Mouse (Mus musculus): ENCODE measurements around the gene Mphosph9. TPM values are rescaled to one million over a fixed set of nuclear protein-coding genes. Genes with fewer than 3 reads are reported as not detected.
"Not testable (repeated sequence)": the region's sequence is repeated elsewhere in the genome, so short reads cannot be mapped to it uniquely, and the experiment has no call there.

The Mphosph9 gene
- total RNA-seq, 4 experiments from 2014 or later, result 23.8 to 29.4 (median 27.1) TPM

DNA sequence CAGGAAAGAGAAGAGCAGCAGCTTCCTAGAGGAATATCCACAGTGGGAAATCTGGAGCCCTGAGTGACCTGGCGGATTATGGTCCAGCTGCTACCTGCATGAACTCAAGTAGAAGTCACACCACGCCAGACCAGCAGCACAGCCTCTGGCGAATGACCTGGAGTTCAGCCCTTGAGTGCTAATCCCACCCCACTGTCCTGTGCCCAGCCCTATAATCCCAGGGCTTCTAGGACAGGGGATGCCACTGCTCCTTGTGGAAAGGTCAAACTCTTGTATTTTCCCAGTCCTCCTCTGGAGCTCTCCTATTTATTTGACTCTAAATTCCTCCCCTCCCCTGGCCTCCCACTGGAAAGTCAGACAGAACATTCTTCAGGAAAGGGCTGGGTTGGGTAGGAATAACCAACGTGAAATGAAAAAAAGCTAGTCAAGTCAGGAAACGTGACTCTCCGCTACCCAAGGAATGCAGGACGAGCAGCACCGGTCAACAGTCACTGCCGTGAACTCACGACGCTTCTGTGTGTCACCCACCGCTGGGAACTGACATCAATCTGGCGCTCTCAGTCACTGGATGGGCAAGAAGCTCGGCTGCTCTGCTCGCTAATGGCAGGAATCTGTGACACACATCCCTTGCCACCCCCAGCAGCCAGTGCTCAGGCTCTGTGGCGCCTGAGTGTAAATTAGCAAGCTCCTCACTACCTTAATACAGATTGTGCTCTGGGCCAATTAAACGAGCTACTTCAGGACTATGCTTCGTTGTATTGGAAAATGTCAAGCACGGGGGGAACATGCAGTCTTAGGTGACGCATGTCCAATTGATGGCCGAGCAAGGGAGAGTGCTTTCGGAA is 86.7 kb downstream of the Mphosph9 start:
- no peak for DNase-seq (ENCODE audit: low spot score in 2 of 2)

GRCm38 (mm10) chr5:124236180-124236579 is 91.6 kb downstream of the Mphosph9 start:
- no peak for DNase-seq (ENCODE audit: low spot score in 2 of 2)

DNA sequence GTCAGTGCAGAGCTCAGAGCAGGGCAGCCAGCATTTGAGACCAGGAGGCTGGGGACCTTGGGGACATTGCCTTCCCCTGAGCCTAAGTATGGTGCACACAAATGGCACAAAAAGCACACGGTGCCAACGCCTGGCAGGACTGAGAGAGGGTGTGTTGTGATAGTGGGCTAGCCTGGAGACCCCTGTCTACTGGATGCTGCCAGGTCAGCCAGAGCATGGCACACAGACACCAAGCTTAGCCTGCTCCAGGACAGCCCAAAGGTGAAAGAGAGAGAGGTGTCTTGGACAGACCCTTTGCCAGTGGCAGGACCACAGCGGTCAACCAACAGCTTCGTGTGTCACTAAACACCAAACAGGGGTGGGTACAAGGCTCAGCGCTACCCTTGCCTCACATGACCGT is 93.0 kb downstream of the Mphosph9 start:
- DNase-seq (ENCODE audit: low spot score in 2 of 2), result no peak

DNA sequence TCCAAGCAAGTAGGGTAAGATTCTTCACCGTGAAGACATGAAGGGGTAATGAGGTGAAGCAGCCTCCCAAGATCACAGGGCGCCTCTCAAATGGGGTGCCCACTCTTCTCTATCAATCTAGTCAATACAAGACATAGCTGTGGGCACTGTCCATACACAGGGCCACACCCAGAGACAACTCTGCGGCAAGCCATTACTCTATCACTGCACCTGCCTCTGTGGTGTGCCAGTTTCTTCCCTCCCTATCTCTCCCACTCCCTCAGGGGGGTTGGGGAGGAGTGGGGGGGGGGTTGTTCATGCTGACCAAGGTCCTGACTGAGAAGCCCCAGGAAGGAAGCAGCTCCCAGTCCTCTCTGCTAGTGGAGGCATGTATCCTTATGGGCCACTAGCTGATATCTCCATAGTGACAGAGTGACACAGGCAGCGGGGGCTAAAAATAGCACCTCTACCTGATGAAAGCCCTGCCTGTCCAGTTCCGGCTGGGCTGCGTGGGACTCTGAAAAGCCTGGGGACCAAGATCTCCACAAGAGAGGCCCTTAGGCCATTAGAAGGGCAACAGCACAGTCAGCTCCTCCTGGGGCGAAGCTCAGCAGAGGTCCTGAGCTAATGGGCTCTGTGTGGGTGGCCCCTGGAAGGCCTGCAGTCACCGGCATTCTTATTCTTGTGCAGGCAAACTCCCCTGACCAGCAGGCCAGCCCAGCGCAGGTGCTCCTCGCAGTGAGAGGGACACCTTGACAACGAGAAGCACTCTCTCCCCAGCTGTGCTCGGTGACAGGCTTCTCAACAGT is 93.7 kb downstream of the Mphosph9 start:
- DNase-seq (ENCODE audit: low spot score in 2 of 2), result no peak

DNA sequence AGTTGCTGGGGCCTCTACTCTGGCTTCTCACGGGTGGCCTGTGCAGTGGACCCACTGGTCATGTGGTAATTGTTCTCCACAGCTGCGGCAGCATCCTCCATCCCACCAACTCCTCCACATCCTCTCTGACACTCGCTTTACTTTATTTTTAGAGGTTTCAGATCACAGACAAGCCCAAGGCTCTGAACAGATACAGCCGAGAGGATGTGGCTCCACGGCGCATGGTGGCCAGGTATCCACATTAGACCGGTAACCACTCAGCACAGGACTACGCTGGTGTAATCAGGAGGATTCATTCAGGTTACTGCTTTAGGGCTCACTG is 94.7 kb downstream of the Mphosph9 start:
- no peak for DNase-seq (ENCODE audit: low spot score in 2 of 2)

DNA sequence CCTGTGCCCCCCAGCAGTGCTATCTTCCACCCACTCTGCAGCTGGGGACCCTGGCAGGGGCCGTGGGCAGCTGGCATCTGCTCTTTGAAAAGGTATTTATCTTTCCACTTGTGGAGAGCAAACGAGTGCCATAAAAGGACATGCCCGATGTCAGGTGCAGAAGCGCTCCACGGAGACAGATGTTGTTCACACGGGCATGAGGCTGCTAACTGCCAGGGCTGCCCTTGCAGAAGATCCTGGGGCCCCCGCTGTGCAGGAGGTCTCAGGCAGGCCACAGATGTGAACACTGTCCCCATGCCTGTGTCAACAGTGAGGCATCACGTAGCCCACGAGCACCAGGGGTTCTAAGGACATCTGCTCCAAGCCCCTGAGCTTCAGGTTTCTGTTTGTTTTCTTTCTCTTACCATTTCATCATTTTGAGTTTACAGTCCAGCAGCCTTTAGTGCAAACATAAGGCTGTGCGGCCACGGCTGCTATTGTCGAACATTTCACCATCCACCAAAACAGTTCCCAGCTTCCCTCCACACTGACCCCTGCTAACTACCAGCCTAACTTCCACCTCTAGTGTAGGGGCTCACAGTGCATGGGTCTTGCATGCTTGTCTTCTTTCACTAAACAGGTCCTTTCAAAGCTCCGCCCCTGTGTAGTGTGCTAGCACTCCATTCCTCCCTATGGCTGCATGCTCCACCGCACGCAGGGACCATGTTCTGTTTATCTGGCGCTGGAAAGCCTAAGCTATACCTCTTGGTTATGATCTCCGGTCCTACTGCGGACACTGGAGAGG is 95.2 kb downstream of the Mphosph9 start:
- DNase-seq (ENCODE audit: low spot score in 2 of 2), result no peak

DNA sequence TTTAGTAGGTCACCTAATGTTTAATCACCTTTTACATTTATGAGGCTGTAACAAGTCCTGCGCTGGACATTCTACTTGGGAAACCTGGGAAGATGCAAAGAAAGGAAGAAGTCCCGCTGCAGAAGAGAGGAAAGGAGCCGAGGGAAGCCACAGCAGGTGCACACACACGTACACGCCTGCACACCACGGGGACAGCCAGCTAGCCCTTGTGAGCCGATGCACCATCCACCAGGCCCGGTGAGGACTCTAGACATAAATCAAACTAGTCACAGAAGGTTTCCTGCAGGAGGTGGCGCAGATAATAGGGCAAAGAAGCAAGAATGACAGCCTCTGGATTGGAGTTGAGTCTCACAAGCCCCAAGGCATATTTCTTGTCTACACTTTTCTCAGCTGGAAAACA is 97.3 kb downstream of the Mphosph9 start:
- DNase-seq (ENCODE audit: low spot score in 2 of 2), result no peak

- no peak for DNase-seq (ENCODE audit: low spot score in 2 of 2)
These were observed 100.6 kb downstream of the Mphosph9 start for GRCm38 (mm10) chr5:124227193-124227592.

DNA sequence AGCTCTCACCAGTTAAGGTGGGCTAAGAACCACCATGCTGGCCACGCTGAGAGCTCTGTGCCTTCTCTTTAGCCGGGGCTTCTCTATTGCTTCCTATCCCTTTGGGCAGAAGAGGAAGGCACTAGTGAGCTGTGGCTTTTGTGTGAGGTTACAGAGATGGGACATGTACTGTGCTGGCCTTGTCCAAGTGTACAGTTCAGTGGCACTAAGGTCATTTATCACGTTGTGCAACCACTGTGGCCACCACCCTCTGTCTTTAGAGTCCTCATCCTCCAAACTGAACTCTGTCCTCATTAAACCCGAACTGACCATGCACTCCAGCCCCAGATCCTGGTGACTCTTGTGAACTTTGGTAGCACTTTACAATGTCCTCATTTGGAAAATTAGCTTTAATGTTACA is 101.3 kb downstream of the Mphosph9 start:
- no peak for DNase-seq (ENCODE audit: low spot score in 2 of 2)

DNA sequence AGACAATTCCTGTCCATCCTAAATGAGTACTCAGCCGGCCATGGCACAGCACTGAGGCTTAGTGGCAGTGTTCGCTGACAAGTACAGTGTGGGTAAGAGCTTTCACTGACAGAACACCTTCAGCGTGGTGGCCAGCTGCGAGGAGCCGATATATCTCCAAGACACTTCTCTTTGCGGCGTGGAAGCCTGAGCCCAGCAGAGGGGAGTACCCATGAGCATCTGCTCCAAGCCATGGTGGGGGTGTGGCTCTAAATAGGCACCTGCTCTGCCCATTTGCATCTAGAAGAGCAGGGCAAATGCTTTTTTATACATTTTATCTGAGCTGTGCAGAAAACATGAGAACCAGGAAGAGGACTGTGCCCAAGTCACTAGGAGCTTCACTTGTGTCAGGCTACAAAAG is 101.9 kb downstream of the Mphosph9 start:
- DNase-seq (ENCODE audit: low spot score in 2 of 2), result no peak

GRCm38 (mm10) chr5:124224321-124225092 is 103.3 kb downstream of the Mphosph9 start:
- no peak for DNase-seq (ENCODE audit: low spot score in 2 of 2)

- DNase-seq (ENCODE audit: low spot score in 2 of 2), result no peak
These were observed 104.2 kb downstream of the Mphosph9 start for GRCm38 (mm10) chr5:124223574-124223973.

GRCm38 (mm10) chr5:124222696-124223095 is 105.1 kb downstream of the Mphosph9 start:
- no peak for DNase-seq (ENCODE audit: low spot score in 2 of 2)

DNA sequence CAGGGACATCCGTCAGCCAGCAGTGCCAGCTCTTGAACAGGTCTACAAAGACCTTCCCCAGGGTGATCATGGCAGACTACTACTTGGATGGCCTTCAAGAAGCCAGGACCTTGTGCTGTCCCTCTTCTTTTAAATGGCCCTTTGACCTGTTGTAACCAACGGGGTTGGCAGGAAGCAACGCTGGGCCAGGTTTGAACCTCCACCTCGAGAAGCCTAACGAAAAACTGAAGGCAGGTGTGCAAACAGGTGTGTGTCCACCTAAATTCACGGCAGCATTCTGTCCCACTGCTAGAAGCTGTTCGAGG is 106.1 kb downstream of the Mphosph9 start:
- no peak for DNase-seq (ENCODE audit: low spot score in 2 of 2)

DNA sequence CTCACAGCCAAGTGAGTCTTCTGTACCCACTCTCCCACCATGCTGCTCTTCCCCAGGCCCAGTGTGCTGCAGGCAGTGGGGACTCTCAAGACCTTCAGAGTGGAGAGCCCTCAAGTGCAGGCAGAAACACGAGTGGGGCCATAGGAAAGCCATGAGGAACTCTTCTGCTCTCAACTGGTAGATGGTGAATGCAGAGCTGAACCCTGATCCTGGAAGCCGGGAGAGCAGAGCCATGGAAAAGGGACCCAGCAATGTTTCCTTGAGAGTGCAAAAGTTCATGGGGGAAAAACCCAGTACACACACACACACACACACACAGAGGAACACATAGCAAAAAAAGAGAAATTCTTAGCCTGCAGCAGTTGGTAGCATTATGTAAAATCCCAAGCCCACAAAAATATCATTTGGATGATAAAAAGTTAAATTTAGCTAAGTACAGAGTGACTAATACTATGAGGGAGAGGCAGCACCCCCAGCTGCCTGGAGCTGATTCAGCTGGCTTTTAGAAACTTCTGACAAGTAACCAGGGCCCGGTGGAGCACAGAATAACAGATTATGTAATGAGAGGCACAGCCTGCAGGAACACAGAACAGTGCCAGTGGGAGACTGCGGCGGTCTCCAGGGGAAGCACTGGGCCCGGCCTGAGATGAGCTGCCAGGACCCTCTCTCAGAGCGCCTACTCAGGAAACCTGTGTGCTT is 106.6 kb downstream of the Mphosph9 start:
- peak; percentile 65 to 96 for DNase-seq (ENCODE audit: low spot score in 2 of 2)

DNA sequence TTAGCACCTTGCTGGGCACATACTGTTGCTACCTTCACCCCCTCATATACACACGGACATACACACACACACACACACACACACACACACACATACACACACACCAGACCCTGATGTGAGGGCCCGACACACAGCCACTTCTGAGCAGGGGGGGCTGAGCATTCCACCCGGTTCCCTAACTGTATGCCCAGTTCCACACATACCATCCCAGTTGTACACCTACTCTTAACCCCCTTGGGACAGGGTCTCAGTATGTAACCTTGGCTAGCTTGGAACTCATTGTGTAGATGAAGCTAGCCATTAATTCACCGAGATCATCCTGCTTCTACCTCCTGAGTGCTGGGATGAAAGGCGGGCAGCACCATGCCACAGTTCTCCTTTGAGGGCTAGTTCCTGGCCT is 107.2 kb downstream of the Mphosph9 start:
- DNase-seq (ENCODE audit: low spot score in 2 of 2), result no peak

DNA sequence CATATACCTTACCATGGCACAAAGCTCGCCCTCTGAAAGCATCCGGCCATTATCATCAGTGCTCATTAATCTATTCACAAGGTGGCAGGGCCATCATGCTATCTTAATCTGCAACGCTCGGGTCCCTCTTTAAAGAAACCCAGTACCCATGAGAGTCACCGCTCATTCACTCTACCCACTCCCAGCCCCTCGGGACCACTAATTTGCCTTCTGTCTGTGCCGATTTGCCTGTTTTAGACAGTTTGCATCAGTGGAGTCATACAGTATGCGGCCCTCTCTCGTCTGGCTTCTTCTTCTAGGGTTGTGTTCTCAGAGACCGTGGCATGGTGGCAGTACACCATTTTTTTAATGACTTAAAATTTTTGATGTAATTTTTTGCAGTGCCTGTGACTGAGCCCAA is 108.3 kb downstream of the Mphosph9 start:
- DNase-seq (ENCODE audit: low spot score in 2 of 2), result no peak

DNA sequence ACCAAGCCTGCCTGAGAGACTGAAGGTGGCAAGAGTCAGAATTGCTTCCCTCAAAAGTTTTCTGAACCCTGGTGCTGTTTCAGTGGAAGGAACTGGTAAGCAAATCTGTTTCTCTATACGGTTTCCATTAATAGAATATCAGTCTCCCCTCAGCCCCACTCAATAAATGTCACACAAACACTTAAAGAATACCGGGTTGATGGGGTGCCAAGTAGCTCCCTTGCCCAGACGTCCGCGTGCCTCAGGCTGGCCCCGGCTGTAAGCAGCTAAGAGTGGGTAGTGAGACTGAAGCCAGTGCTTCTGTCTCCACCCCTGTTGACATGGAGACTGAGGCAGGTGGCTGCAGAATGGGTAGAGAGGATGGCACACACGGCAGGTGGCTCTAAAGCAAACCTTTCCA is 108.8 kb downstream of the Mphosph9 start:
- DNase-seq (ENCODE audit: low spot score in 2 of 2), result no peak

DNA sequence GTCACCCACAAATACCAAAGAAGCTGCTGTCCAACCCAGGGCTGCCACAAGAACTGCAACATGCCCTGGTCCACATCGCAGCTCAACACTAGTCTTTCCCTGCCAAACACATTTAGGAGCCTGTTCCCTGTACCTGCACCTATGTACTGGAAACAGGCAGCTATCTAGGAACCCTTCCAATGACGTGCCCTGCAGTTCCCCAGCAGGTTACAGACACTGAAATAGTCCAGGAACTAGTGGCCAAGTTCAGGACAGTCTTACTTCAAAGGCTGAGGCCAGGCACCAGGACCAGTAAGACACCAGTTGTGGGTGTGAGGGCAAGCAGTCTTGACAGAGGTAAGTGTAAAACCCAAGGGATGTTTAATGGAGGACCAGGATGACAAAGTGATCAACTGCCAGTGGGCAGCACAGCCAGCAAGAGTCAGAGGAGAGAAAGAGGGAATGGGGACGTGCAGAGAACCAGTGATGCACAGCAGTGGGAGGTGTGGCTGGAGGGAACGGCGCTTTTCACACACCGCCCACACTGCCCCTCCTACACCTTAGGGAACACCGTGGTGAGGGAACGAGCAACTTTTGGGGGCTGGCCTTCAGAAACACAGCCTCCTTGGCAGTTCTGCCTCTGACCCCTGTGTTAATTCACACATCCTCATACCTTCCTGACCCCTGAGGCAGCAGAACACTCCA is 110.1 kb downstream of the Mphosph9 start:
- DNase-seq (ENCODE audit: low spot score in 2 of 2), result peak in 1 of 2 experiments; percentile 89

- not testable (repeated sequence) for DNase-seq (ENCODE audit: low spot score in 2 of 2)
These were observed 110.7 kb downstream of the Mphosph9 start for GRCm38 (mm10) chr5:124217092-124217491.

Data from left cerebral cortex, adult 8-10 months (tissue).